Mouse (Mus musculus) ovary, postnatal 14 days (tissue): Measurements from ENCODE around the gene Armc5.

Experiments
- DNase-seq: peaks from one replicate; pipeline ENCODE4 v3.0.0; 2022; ENCODE audit warnings: low spot score

The Armc5 gene

GRCm38 (mm10) chr7:128246496-128247391 lies 9.6 kb downstream of the Armc5 start, which contains the start of gene Tgfb1i1:
Gene Tgfb1i1, plus strand, starts transcription at chr7:128246812.
- peak; percentile 49 for DNase-seq

- peak; percentile 86 for DNase-seq
Observed at GRCm38 (mm10) chr7:128247443-128247842, 10.3 kb downstream of the Armc5 start.

- DNase-seq, result no peak
Observed at GRCm38 (mm10) chr7:128248081-128249042, 11.2 kb downstream of the Armc5 start.

- DNase-seq, result no peak
Observed at GRCm38 (mm10) chr7:128249998-128250397, 12.9 kb downstream of the Armc5 start.

- no peak for DNase-seq
Observed at GRCm38 (mm10) chr7:128251946-128252345, 14.8 kb downstream of the Armc5 start.

GRCm38 (mm10) chr7:128252609-128253008 lies 15.5 kb downstream of the Armc5 start:
- DNase-seq, result no peak

GRCm38 (mm10) chr7:128254978-128255377 lies 17.8 kb downstream of the Armc5 start:
- no peak for DNase-seq

- no peak for DNase-seq
Observed at GRCm38 (mm10) chr7:128255757-128256156, 18.6 kb downstream of the Armc5 start.

- DNase-seq, result peak; percentile 54
Observed at GRCm38 (mm10) chr7:128256783-128257334, 19.7 kb downstream of the Armc5 start.

GRCm38 (mm10) chr7:128265411-128265810 lies 28.3 kb downstream of the Armc5 start, which contains the start of gene Slc5a2:
Gene Slc5a2, plus strand, starts transcription at chr7:128265657.
- no peak for DNase-seq

GRCm38 (mm10) chr7:128266056-128266455 lies 28.9 kb downstream of the Armc5 start:
- DNase-seq, result no peak

- DNase-seq, result no peak
Observed at GRCm38 (mm10) chr7:128267391-128267790, 30.2 kb downstream of the Armc5 start.

GRCm38 (mm10) chr7:128267813-128268212 lies 30.7 kb downstream of the Armc5 start:
- DNase-seq, result no peak

GRCm38 (mm10) chr7:128270431-128270850 lies 33.3 kb downstream of the Armc5 start:
- no peak for DNase-seq

GRCm38 (mm10) chr7:128271496-128271895 lies 34.4 kb downstream of the Armc5 start:
- no peak for DNase-seq

GRCm38 (mm10) chr7:128276051-128276450 lies 38.9 kb downstream of the Armc5 start:
- DNase-seq, result no peak

GRCm38 (mm10) chr7:128279750-128280149 lies 42.6 kb downstream of the Armc5 start:
- DNase-seq, result no peak

- no peak for DNase-seq
Observed at GRCm38 (mm10) chr7:128281765-128282164, 44.6 kb downstream of the Armc5 start.

GRCm38 (mm10) chr7:128282532-128283244 lies 45.5 kb downstream of the Armc5 start:
- DNase-seq, result no peak

GRCm38 (mm10) chr7:128284047-128284446 lies 46.9 kb downstream of the Armc5 start:
- DNase-seq, result no peak

- no peak for DNase-seq
Observed at GRCm38 (mm10) chr7:128285060-128285459, 47.9 kb downstream of the Armc5 start.
